Mouse (Mus musculus): Measurements from ENCODE around the gene Rassf3. TPM values are rescaled to one million over a fixed set of nuclear protein-coding genes. Genes with fewer than 3 reads are reported as not detected.

Rassf3 gene
- polyA plus RNA-seq, 1 experiment: not detected

GRCm38 (mm10) chr10:121360358-121360757 is 115.8 kb downstream of the Rassf3 start:
- TF ChIP-seq GATA1 (IDR thresholded peaks at IDR 0.05; ENCODE audit: low read length): no peak

Other genes with a start within 250 kb of the Rassf3 start
- gene Tbc1d30, start 125.1 kb downstream of the Rassf3 start, polyA plus RNA-seq (2012): not detected in 2 replicates
- gene Gns, start 111.3 kb downstream of the Rassf3 start, polyA plus RNA-seq (2012): 49.2 and 57.9 TPM in 2 replicates
- gene Tbk1, start 110.4 kb upstream of the Rassf3 start, polyA plus RNA-seq (2012): 2.9 and 3.0 TPM in 2 replicates
- 10.9 and 127 TPM in 2 replicates for gene Xpot, start 150.0 kb upstream of the Rassf3 start, polyA plus RNA-seq (2012)
- not detected in 2 replicates for gene D930020B18Rik, start 165.2 kb upstream of the Rassf3 start, polyA plus RNA-seq (2012)

Data from G1E-ER4 (cell line).